Mouse (Mus musculus): ENCODE data around the gene Calcrl. TPM values are rescaled to one million over a fixed set of nuclear protein-coding genes. Genes with fewer than 3 reads are reported as not detected.

The Calcrl gene
- polyA plus RNA-seq, 1 experiment from 2014 or later, result 30.8 TPM

Other genes with a start within 250 kb of the Calcrl start
- 40.9 and 46.9 TPM in 2 replicates for gene Tfpi, start 51.4 kb upstream of the Calcrl start, polyA plus RNA-seq (2015; fragmentation: Nextera tagmentation; extraction: Ambion mirVana)
- gene Ctnnd1, start 225.4 kb upstream of the Calcrl start, polyA plus RNA-seq (2015; fragmentation: Nextera tagmentation; extraction: Ambion mirVana), result 60.7 and 64.4 TPM in 2 replicates
- gene Btbd18, start 233.7 kb upstream of the Calcrl start, polyA plus RNA-seq (2015; fragmentation: Nextera tagmentation; extraction: Ambion mirVana), result 0.05 and 0.06 TPM in 2 replicates
- gene Selenoh, start 245.4 kb upstream of the Calcrl start, polyA plus RNA-seq (2015; fragmentation: Nextera tagmentation; extraction: Ambion mirVana), result 225 and 234 TPM in 2 replicates